ENCODE assay signal across 18 mouse cellular contexts in the genomic region with DNA sequence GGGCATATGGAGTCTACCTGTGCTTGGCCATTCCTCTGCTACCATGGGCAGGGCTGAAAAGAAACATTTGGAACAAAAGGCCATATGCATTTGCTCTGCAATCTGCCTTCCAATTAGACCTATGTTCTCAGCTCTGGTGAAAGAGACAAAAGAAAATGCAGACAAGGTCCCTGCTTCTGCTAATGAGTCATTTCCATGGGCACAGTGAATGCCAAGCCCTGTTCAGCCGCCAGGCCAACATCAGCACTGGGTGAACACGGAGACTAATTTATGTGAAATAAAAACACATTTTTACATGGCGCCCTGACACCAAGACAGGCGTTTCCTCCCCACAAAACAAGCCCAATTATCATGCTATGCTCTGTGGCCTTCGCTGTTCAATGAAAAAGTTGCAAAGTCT.
"Had no signal": no experiment of that assay in that cellular context is flagged by ENCODE, and none has a peak within 500 bp of the region (broad histone marks: within the 10 kb centered on the region; RNA-seq: fewer than 3 reads in every experiment).

No protein-coding gene starts in this region.

- H3K27me3 ChIP-seq: limb, embryonic 12.5 days; limb, embryonic 15.5 days; midbrain, embryonic 12.5 days; midbrain, embryonic 15.5 days; neural tube, embryonic 12.5 days; neural tube, embryonic 15.5 days had no signal

- H3K9ac ChIP-seq: limb, embryonic 12.5 days; limb, embryonic 15.5 days; liver, embryonic 14.5 days; liver, postnatal 0 days; lung, embryonic 14.5 days; midbrain, embryonic 12.5 days; midbrain, embryonic 15.5 days; neural tube, embryonic 12.5 days; neural tube, embryonic 15.5 days had no signal

- H3K4me2 ChIP-seq: limb, embryonic 12.5 days; limb, embryonic 15.5 days; liver, embryonic 11.5 days; lung, embryonic 14.5 days; midbrain, embryonic 12.5 days; midbrain, embryonic 15.5 days; neural tube, embryonic 12.5 days; neural tube, embryonic 15.5 days had no signal

- H3K36me3 ChIP-seq: limb, embryonic 12.5 days; limb, embryonic 15.5 days; midbrain, embryonic 12.5 days; midbrain, embryonic 15.5 days; neural tube, embryonic 12.5 days; neural tube, embryonic 15.5 days had no signal

- H3K9me3 ChIP-seq: limb, embryonic 12.5 days; limb, embryonic 15.5 days; midbrain, embryonic 12.5 days; midbrain, embryonic 15.5 days; neural tube, embryonic 12.5 days; neural tube, embryonic 15.5 days had no signal

- DNase-seq: kidney, adult 9 months; kidney, postnatal 14 days; left cerebral cortex, postnatal 4 days; liver, postnatal 0 days; lung, embryonic 14.5 days; thymus, adult 18-20 months; thymus, postnatal 14 days; thymus, postnatal 4 days had no signal

- H3K4me1 ChIP-seq: limb, embryonic 12.5 days; limb, embryonic 15.5 days; midbrain, embryonic 12.5 days; midbrain, embryonic 15.5 days; neural tube, embryonic 12.5 days; neural tube, embryonic 15.5 days had no signal

- ATAC-seq: liver, postnatal 0 days; lung, postnatal 0 days; midbrain, embryonic 15.5 days had no signal

- H3K27ac ChIP-seq: limb, embryonic 12.5 days; limb, embryonic 15.5 days; liver, embryonic 14.5 days; macrophage; midbrain, embryonic 12.5 days; midbrain, embryonic 15.5 days; neural tube, embryonic 12.5 days; neural tube, embryonic 15.5 days had no signal

- H3K4me3 ChIP-seq: limb, embryonic 12.5 days; limb, embryonic 15.5 days; midbrain, embryonic 12.5 days; midbrain, embryonic 15.5 days; neural tube, embryonic 12.5 days; neural tube, embryonic 15.5 days had no signal
